Mouse (Mus musculus) limb, embryonic 14.5 days (tissue): Measurements from ENCODE around the gene AI597479. TPM values are rescaled to one million over a fixed set of nuclear protein-coding genes. Genes with fewer than 3 reads are reported as not detected.

Source experiments
- ATAC-seq: fragments of 200-750 bp; cut with Nextera tagmentation; 2 replicates; pipeline ENCODE4 v1.8.0; 2017; ENCODE audit warnings: low read depth, moderate number of reproducible peaks, moderate TSS enrichment; ENCODE audit not compliant: low FRiP score
- DNase-seq: peaks from one replicate; pipeline ENCODE4 v3.0.0-alpha.2; 2015; ENCODE audit warnings: low spot score
- H3K27ac ChIP-seq: fragments of 300-500 bp; sonication (generic); replicated peaks from 2 replicates; pipeline ENCODE4 v1.5.1; 2014; ENCODE audit warnings: low read depth, mild to moderate bottlenecking, low read length, moderate library complexity, mixed read lengths
- H3K27me3 ChIP-seq: fragments of 300-500 bp; sonication (generic); 2 replicates; pipeline ENCODE4 v1.6.1; 2014; ENCODE audit warnings: low read length, mixed read lengths; ENCODE audit not compliant: control insufficient read depth, insufficient read depth
- H3K36me3 ChIP-seq: fragments of 300-500 bp; sonication (generic); 2 replicates; pipeline ENCODE4 v1.6.1; 2014; ENCODE audit warnings: mild to moderate bottlenecking, low read length, moderate library complexity, mixed read lengths; ENCODE audit not compliant: control insufficient read depth, insufficient read depth
- H3K4me1 ChIP-seq: fragments of 300-500 bp; sonication (generic); 2 replicates; pipeline ENCODE4 v1.6.1; 2014; ENCODE audit warnings: antibody characterized with exemption, low read length, mixed read lengths; ENCODE audit not compliant: control insufficient read depth, insufficient read depth
- H3K4me2 ChIP-seq: fragments of 300-500 bp; sonication (generic); replicated peaks from 2 replicates; pipeline ENCODE4 v1.6.1; 2014; ENCODE audit warnings: low read depth, mild to moderate bottlenecking, low read length, moderate library complexity; ENCODE audit not compliant: severe bottlenecking
- H3K4me3 ChIP-seq: fragments of 300-500 bp; sonication (generic); replicated peaks from 2 replicates; pipeline ENCODE4 v1.5.1; 2014; ENCODE audit warnings: low read length
- H3K9ac ChIP-seq: fragments of 300-500 bp; sonication (generic); 2 replicates; pipeline ENCODE4 v1.6.1; 2014; ENCODE audit warnings: mild to moderate bottlenecking, low read depth, low read length, moderate library complexity; ENCODE audit not compliant: severe bottlenecking
- H3K9me3 ChIP-seq: fragments of 300-500 bp; sonication (generic); 2 replicates; pipeline ENCODE4 v1.6.1; 2016; ENCODE audit warnings: low read length; ENCODE audit not compliant: control insufficient read depth
- POLR2A ChIP-seq: fragments of 200-500 bp; IDR thresholded peaks from 2 replicates; pipeline ENCODE4 v1.8.0; 2012; ENCODE audit warnings: inconsistent platforms, mild to moderate bottlenecking, moderate library complexity, borderline replicate concordance; ENCODE audit not compliant: insufficient read depth, insufficient read length; ENCODE audit errors: extremely low read depth
- WGBS: fragments of 180-500 bp; shearing (Covaris S2); extraction: QIAGEN DNeasy Blood & Tissue Kit; methylation state at CpG from one replicate; pipeline ENCODE4 v1.1.7; 2014; 5-methylcytosine and 5-hydroxymethylcytosine counted together
- polyA plus RNA-seq, 2 experiments: library from polyadenylated mRNA; depleted of rRNA in 1 of 2; stranded (reverse) in 1 of 2; unstranded in 1 of 2; fragments of >200 nt; fragmentation: Nextera tagmentation in 1 of 2; extraction: Ambion mirVana in 1 of 2; gene quantifications; 2 replicates each; pipeline versions ENCODE4 v1.2.1 to v1.2.3; 2012 to 2014

AI597479 gene
- polyA plus RNA-seq, 2 experiments: 22.2 to 25.9 TPM

GRCm38 (mm10) chr1:43070726-43071125, 27.8 kb upstream of the AI597479 start:
- 79% methylated on average over 5 of the region's 5 CpGs for WGBS
- TF ChIP-seq POLR2A: no peak
- H3K27ac ChIP-seq: no peak overlapping the region
- H3K4me1 ChIP-seq: no peaks in the 10 kb centered on the region
- ATAC-seq (no peak), DNase-seq (no peak)
- no peaks in the 10 kb centered on the region for H3K9me3 ChIP-seq
- peaks cover 27% of the 10 kb centered on the region for H3K36me3 ChIP-seq
- no peak overlapping the region for H3K9ac ChIP-seq
- H3K4me2 ChIP-seq: no peak overlapping the region
- no peaks in the 10 kb centered on the region for H3K27me3 ChIP-seq
- H3K4me3 ChIP-seq: no peak overlapping the region

GRCm38 (mm10) chr1:43072028-43072427, 26.5 kb upstream of the AI597479 start:
- H3K36me3 ChIP-seq: peaks cover 22% of the 10 kb centered on the region
- ATAC-seq (no peak), DNase-seq (no peak)
- WGBS: 93% methylated on average over 8 of the region's 8 CpGs
- no peak overlapping the region for H3K9ac ChIP-seq
- no peaks in the 10 kb centered on the region for H3K4me1 ChIP-seq
- no peak overlapping the region for H3K27ac ChIP-seq
- no peak overlapping the region for H3K4me3 ChIP-seq
- H3K27me3 ChIP-seq: no peaks in the 10 kb centered on the region
- TF ChIP-seq POLR2A: no peak
- H3K9me3 ChIP-seq: no peaks in the 10 kb centered on the region
- no peak overlapping the region for H3K4me2 ChIP-seq

GRCm38 (mm10) chr1:43072561-43072960, 25.9 kb upstream of the AI597479 start:
- DNase-seq: no peak

GRCm38 (mm10) chr1:43074791-43075190, 23.7 kb upstream of the AI597479 start:
- Histone ChIP-seq H3K4me1 (no peaks in the 10 kb centered on the region), H3K27ac (no peak overlapping the region), H3K9me3 (no peaks in the 10 kb centered on the region), H3K4me2 (no peak overlapping the region), H3K4me3 (no peak overlapping the region), H3K9ac (no peak overlapping the region), H3K27me3 (no peaks in the 10 kb centered on the region), H3K36me3 (peaks cover 20% of the 10 kb centered on the region)
- DNase-seq: no peak
- TF ChIP-seq POLR2A: no peak
- no peak for ATAC-seq
- WGBS: 84% methylated on average over 2 of the region's 2 CpGs

More at GRCm38 (mm10) chr1:43072561-43072960, 25.9 kb upstream of the AI597479 start:
- H3K4me2 ChIP-seq: no peak overlapping the region
- peaks cover 20% of the 10 kb centered on the region for H3K36me3 ChIP-seq
- H3K4me1 ChIP-seq: no peaks in the 10 kb centered on the region
- H3K27ac ChIP-seq: no peak overlapping the region
- H3K4me3 ChIP-seq: no peak overlapping the region
- WGBS: 41% methylated on average over 1 of the region's 1 CpGs
- H3K9me3 ChIP-seq: no peaks in the 10 kb centered on the region
- ATAC-seq: no peak
- no peaks in the 10 kb centered on the region for H3K27me3 ChIP-seq
- TF ChIP-seq POLR2A: no peak
- H3K9ac ChIP-seq: no peak overlapping the region

- no peaks in the 10 kb centered on the region for H3K4me1 ChIP-seq
- no peaks in the 10 kb centered on the region for H3K9me3 ChIP-seq
- ATAC-seq (no peak), DNase-seq (no peak)
- H3K4me3 ChIP-seq: no peak overlapping the region
- H3K4me2 ChIP-seq: no peak overlapping the region
- no peaks in the 10 kb centered on the region for H3K27me3 ChIP-seq
- TF ChIP-seq POLR2A: no peak
- no peak overlapping the region for H3K27ac ChIP-seq
- 83% methylated on average over 2 of the region's 2 CpGs for WGBS
- no peak overlapping the region for H3K9ac ChIP-seq
- peaks cover 17% of the 10 kb centered on the region for H3K36me3 ChIP-seq
These were observed 20.4 kb upstream of the AI597479 start for GRCm38 (mm10) chr1:43078124-43078523.

- Histone ChIP-seq H3K27ac (no peak overlapping the region), H3K9me3 (no peaks in the 10 kb centered on the region), H3K4me3 (no peak overlapping the region), H3K4me2 (no peak overlapping the region), H3K9ac (no peak overlapping the region), H3K27me3 (no peaks in the 10 kb centered on the region), H3K4me1 (no peaks in the 10 kb centered on the region), H3K36me3 (no peaks in the 10 kb centered on the region)
- WGBS: 90% methylated on average over 5 of the region's 5 CpGs
- no peak for TF ChIP-seq POLR2A
- DNase-seq: no peak
- no peak for ATAC-seq
These were observed 15.6 kb upstream of the AI597479 start for GRCm38 (mm10) chr1:43082946-43083345.
